Mouse (Mus musculus) embryonic fibroblast, embryonic 13.5 days (primary cell): Measurements from ENCODE around the gene Rps24.

ENCODE experiments used
- CTCF ChIP-seq: IDR thresholded peaks from 2 replicates; pipeline ENCODE4 v1.5.1; 2011; ENCODE audit warnings: mild to moderate bottlenecking, control low read depth, low read length, moderate library complexity, borderline replicate concordance; ENCODE audit not compliant: insufficient read depth
- POLR2A ChIP-seq: IDR thresholded peaks from 2 replicates; pipeline ENCODE4 v1.6.1; 2011; ENCODE audit warnings: low read depth, mild to moderate bottlenecking, control low read depth, low read length, moderate library complexity

- TF ChIP-seq CTCF: no peak
- TF ChIP-seq POLR2A: no peak
Observed at GRCm38 (mm10) chr14:24526440-24526839, 39.5 kb downstream of the Rps24 start.
